Mouse (Mus musculus): Measurements from ENCODE around the gene Tmtc2.

DNA sequence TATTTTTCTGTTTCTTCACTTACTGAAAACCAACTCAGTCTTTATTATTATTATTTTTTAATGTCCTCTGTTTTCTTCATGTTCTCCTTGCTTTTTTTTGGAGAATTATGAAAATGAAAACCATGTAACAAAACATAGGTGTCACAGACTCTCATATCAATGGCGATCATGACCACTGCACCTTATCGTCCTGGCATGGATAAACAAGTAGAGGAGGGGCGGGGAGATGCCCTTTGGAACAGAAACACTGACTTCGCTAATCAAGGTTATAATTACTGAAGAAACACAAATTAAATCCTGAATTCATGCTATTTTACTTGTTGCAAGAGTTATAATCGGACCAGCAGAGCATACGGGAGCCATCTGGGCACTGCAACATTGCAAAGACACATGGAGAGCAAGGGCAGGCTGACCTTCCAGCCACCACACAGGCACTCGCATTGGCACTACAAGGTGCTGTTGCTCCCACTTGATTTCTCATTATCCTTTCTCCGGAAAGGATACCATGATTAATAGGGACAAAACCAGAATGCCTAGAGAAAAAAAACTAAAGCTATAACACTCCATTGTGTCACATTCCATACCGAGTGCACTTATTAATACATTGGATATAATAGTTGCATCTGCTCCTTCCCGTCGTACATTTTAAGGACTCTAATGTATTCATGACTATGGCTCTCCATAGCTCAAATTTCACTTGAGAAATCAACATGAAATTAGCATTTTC is 172.3 kb downstream of the Tmtc2 start:
- TF ChIP-seq POLR2A (IDR thresholded peaks at IDR 0.05; ENCODE audit: insufficient read depth, low read depth, low read length) (no peak), CTCF (IDR thresholded peaks at IDR 0.05; ENCODE audit: insufficient read depth, low read depth, low read length) (no peak)

Data from olfactory bulb, adult 2 months (tissue).